Mouse (Mus musculus) adrenal gland, postnatal 0 days (tissue): ENCODE results near the gene H2afb3. TPM values are rescaled to one million over a fixed set of nuclear protein-coding genes. Genes with fewer than 3 reads are reported as not detected.

Experiments used
- polyA plus RNA-seq: library from polyadenylated mRNA; unstranded; fragments of >200 nt; fragmentation: Nextera tagmentation; extraction: Ambion mirVana; gene quantifications from 2 replicates; pipeline ENCODE4 v1.2.1, GENCODE M21; 2015

Gene H2afb3
- polyA plus RNA-seq, result not detected in 2 replicates

DNA sequence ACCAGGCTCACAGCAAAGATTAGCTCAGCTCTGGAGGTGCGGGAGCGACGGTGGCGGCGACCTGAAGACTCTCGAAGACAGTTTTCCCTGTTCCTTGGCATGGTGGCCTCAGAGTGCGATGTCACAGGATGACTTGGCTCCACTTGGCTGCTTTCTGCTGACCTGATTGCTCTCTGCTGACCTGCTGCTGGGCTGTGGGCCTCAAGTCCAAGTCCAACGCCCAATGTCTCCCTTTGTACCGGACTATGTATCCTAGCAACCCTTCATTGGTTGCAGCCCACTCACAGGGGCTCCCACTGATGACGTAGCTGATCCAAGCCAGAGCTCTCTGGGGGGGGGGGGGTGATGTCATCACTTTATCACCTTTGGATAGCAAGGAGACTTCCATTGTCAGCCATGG lies at the start of gene H2afb3:
Gene H2afb3 (minus strand): TSS at position 101 of the 400 bp plus-strand sequence.

DNA sequence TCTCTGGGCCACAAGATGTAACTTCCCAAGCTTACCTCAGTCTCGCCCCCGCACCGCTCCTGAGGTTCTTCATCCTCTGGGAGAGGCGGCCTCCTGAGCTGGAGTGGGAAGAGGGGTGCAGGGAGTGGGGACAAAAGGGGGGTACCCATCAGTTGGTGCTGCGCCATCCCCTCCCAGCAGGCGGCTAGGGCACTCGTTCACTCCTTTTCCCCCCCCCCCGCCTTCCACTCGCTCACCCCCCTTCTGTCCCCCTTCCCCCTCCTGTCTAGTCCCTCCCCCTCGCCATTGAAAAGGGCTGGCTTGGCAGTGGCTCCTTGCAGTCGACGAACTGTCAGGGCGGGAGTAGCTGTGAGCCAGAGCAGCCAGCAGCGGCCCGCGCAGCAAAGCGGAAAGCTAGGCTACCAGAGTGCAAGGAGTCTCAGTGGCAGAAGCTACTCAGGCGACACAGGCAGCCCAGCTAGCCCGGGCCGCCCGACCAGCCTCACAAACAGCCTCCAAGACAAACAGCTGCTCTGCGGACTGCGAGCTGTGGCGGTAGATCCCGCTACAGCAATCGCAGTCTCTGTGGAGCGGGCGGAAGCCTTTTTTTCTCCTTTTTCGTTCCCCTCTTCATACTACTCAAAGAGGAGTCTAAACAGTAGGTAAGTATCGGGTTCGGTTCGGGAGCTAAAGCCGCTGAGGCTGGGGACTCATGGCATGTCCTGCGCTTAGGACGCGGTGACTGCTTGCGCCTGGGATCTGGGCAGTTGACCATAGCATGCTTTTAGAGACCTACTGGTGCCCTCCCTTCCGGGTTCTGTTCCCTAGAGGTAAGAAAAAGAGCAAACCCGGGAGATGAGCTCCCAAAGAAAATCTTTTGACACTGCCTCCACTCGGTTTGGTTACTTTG lies 22.6 kb downstream of the H2afb3 start, which contains the start of gene Pcdh11x:
Gene Pcdh11x (plus strand): TSS at position 249 of the 889 bp plus-strand sequence.

Other genes with a start within 250 kb of the H2afb3 start
- gene Pcdh11x, start 22.8 kb downstream of the H2afb3 start, polyA plus RNA-seq, result 0.90 and 1.1 TPM in 2 replicates